Mouse (Mus musculus) limb, embryonic 14.5 days (tissue): ENCODE data around the gene Spic. TPM values are rescaled to one million over a fixed set of nuclear protein-coding genes. Genes with fewer than 3 reads are reported as not detected.

Experiments
- ATAC-seq: fragments of 200-750 bp; cut with Nextera tagmentation; 2 replicates; pipeline ENCODE4 v1.8.0; 2017; ENCODE audit warnings: low read depth, moderate number of reproducible peaks, moderate TSS enrichment; ENCODE audit not compliant: low FRiP score
- DNase-seq: peaks from one replicate; pipeline ENCODE4 v3.0.0-alpha.2; 2015; ENCODE audit warnings: low spot score
- H3K27ac ChIP-seq: fragments of 300-500 bp; sonication (generic); replicated peaks from 2 replicates; pipeline ENCODE4 v1.5.1; 2014; ENCODE audit warnings: low read depth, mild to moderate bottlenecking, low read length, moderate library complexity, mixed read lengths
- H3K27me3 ChIP-seq: fragments of 300-500 bp; sonication (generic); 2 replicates; pipeline ENCODE4 v1.6.1; 2014; ENCODE audit warnings: low read length, mixed read lengths; ENCODE audit not compliant: control insufficient read depth, insufficient read depth
- H3K36me3 ChIP-seq: fragments of 300-500 bp; sonication (generic); 2 replicates; pipeline ENCODE4 v1.6.1; 2014; ENCODE audit warnings: mild to moderate bottlenecking, low read length, moderate library complexity, mixed read lengths; ENCODE audit not compliant: control insufficient read depth, insufficient read depth
- H3K4me1 ChIP-seq: fragments of 300-500 bp; sonication (generic); 2 replicates; pipeline ENCODE4 v1.6.1; 2014; ENCODE audit warnings: antibody characterized with exemption, low read length, mixed read lengths; ENCODE audit not compliant: control insufficient read depth, insufficient read depth
- H3K4me2 ChIP-seq: fragments of 300-500 bp; sonication (generic); replicated peaks from 2 replicates; pipeline ENCODE4 v1.6.1; 2014; ENCODE audit warnings: low read depth, mild to moderate bottlenecking, low read length, moderate library complexity; ENCODE audit not compliant: severe bottlenecking
- H3K4me3 ChIP-seq: fragments of 300-500 bp; sonication (generic); replicated peaks from 2 replicates; pipeline ENCODE4 v1.5.1; 2014; ENCODE audit warnings: low read length
- H3K9ac ChIP-seq: fragments of 300-500 bp; sonication (generic); 2 replicates; pipeline ENCODE4 v1.6.1; 2014; ENCODE audit warnings: mild to moderate bottlenecking, low read depth, low read length, moderate library complexity; ENCODE audit not compliant: severe bottlenecking
- H3K9me3 ChIP-seq: fragments of 300-500 bp; sonication (generic); 2 replicates; pipeline ENCODE4 v1.6.1; 2016; ENCODE audit warnings: low read length; ENCODE audit not compliant: control insufficient read depth
- POLR2A ChIP-seq: fragments of 200-500 bp; IDR thresholded peaks from 2 replicates; pipeline ENCODE4 v1.8.0; 2012; ENCODE audit warnings: inconsistent platforms, mild to moderate bottlenecking, moderate library complexity, borderline replicate concordance; ENCODE audit not compliant: insufficient read depth, insufficient read length; ENCODE audit errors: extremely low read depth
- WGBS: fragments of 180-500 bp; shearing (Covaris S2); extraction: QIAGEN DNeasy Blood & Tissue Kit; methylation state at CpG from one replicate; pipeline ENCODE4 v1.1.7; 2014; 5-methylcytosine and 5-hydroxymethylcytosine counted together
- polyA plus RNA-seq, 2 experiments: library from polyadenylated mRNA; depleted of rRNA in 1 of 2; stranded (reverse) in 1 of 2; unstranded in 1 of 2; fragments of >200 nt; fragmentation: Nextera tagmentation in 1 of 2; extraction: Ambion mirVana in 1 of 2; gene quantifications; 2 replicates each; pipeline versions ENCODE4 v1.2.1 to v1.2.3; 2012 to 2014

The Spic gene
- polyA plus RNA-seq (2012; rRNA removed) (0.04 and 0.11 TPM in 2 replicates), polyA plus RNA-seq (2014; fragmentation: Nextera tagmentation; extraction: Ambion mirVana) (0.11 TPM in 2 replicates)

GRCm38 (mm10) chr10:88684925-88685324 lies at the start of gene Spic:
Spic (minus strand) TSS chr10:88685015.
- H3K4me2 ChIP-seq: no peak within 1 kb of the TSS
- ATAC-seq: no peak
- H3K27me3 ChIP-seq: no peaks in the 10 kb centered on the region
- H3K36me3 ChIP-seq: no peaks in the 10 kb centered on the region
- no peak within 1 kb of the TSS for H3K4me3 ChIP-seq
- H3K9ac ChIP-seq: no peak within 1 kb of the TSS
- H3K4me1 ChIP-seq: no peaks in the 10 kb centered on the region
- H3K9me3 ChIP-seq: no peaks in the 10 kb centered on the region
- TF ChIP-seq POLR2A: no peak
- DNase-seq: no peak
- no peak within 1 kb of the TSS for H3K27ac ChIP-seq
- WGBS: 74% methylated on average over 5 of the region's 5 CpGs

- WGBS: 17% methylated on average over 6 of the region's 6 CpGs
Observed at GRCm38 (mm10) chr10:88732309-88732622, 47.5 kb upstream of the Spic start.

GRCm38 (mm10) chr10:88731496-88732308 lies 46.9 kb upstream of the Spic start:
- ATAC-seq (peak; percentile 3), DNase-seq (no peak)
- peak overlapping the region; percentile 89 for H3K27ac ChIP-seq
- peak overlapping the region; percentile 81 for H3K4me2 ChIP-seq
- H3K4me1 ChIP-seq: peaks cover 13% of the 10 kb centered on the region
- no peak for TF ChIP-seq POLR2A
- no peaks in the 10 kb centered on the region for H3K27me3 ChIP-seq
- H3K36me3 ChIP-seq: peaks cover 8% of the 10 kb centered on the region
- H3K9me3 ChIP-seq: no peaks in the 10 kb centered on the region
- WGBS: 3% methylated on average over 53 of the region's 61 CpGs
- H3K9ac ChIP-seq: peak overlapping the region; percentile 95
- H3K4me3 ChIP-seq: peak overlapping the region; percentile 97

More at GRCm38 (mm10) chr10:88732309-88732622, 47.5 kb upstream of the Spic start:
- Histone ChIP-seq H3K4me3 (peak overlapping the region; percentile 97), H3K4me2 (peak overlapping the region; percentile 81), H3K4me1 (peaks cover 13% of the 10 kb centered on the region), H3K36me3 (peaks cover 13% of the 10 kb centered on the region), H3K27ac (no peak overlapping the region), H3K9ac (peak overlapping the region; percentile 95), H3K9me3 (no peaks in the 10 kb centered on the region), H3K27me3 (no peaks in the 10 kb centered on the region)
- no peak for ATAC-seq
- TF ChIP-seq POLR2A: no peak
- no peak for DNase-seq

- Histone ChIP-seq H3K4me3 (peak within 1 kb of the TSS; percentile 97), H3K9ac (peak within 1 kb of the TSS; percentile 95), H3K27ac (peak within 1 kb of the TSS; percentile 89), H3K4me2 (peak within 1 kb of the TSS; percentile 81), H3K36me3 (no peaks in the 10 kb centered on the region), H3K27me3 (no peaks in the 10 kb centered on the region), H3K9me3 (no peaks in the 10 kb centered on the region), H3K4me1 (peaks cover 13% of the 10 kb centered on the region)
- TF ChIP-seq POLR2A: peak; percentile 85; the same call in 1 of the 2 replicates
- peak; percentile 95 for DNase-seq
- peak; percentile 93 for ATAC-seq
- WGBS: under 1% methylated on average over 65 of the region's 65 CpGs
Observed at GRCm38 (mm10) chr10:88730571-88731495, 46.0 kb upstream of the Spic start, which contains the start of gene Arl1. Arl1 (plus strand) TSS chr10:88730858.

GRCm38 (mm10) chr10:88728166-88728565 lies 43.4 kb upstream of the Spic start:
- 68% methylated on average over 8 of the region's 8 CpGs for WGBS
- no peaks in the 10 kb centered on the region for H3K27me3 ChIP-seq
- H3K4me3 ChIP-seq: no peak overlapping the region
- H3K27ac ChIP-seq: no peak overlapping the region
- H3K9ac ChIP-seq: no peak overlapping the region
- H3K36me3 ChIP-seq: no peaks in the 10 kb centered on the region
- H3K9me3 ChIP-seq: no peaks in the 10 kb centered on the region
- no peak for DNase-seq
- no peak for ATAC-seq
- H3K4me1 ChIP-seq: peaks cover 13% of the 10 kb centered on the region
- no peak for TF ChIP-seq POLR2A
- H3K4me2 ChIP-seq: no peak overlapping the region
